Mouse (Mus musculus) MEL (cell line): ENCODE measurements around the gene Sdc1.

Experiments used
- CTCF ChIP-seq, 3 experiments: IDR thresholded peaks in 2 of 3; conservative IDR thresholded peaks in 1 of 3; 2 replicates each; pipeline ENCODE4 v1.5.1; 2011 to 2012; ENCODE audit warnings: low read length in 3 of 3, low read depth in 2 of 3, mild to moderate bottlenecking in 2 of 3, improper control_type of control experiment in 1 of 3, inconsistent platforms in 1 of 3, mixed read lengths in 1 of 3, moderate library complexity in 1 of 3; ENCODE audit not compliant: control insufficient read depth in 1 of 3, insufficient read depth in 1 of 3, poor library complexity in 1 of 3, severe bottlenecking in 1 of 3
- E2F4 ChIP-seq: IDR thresholded peaks from 2 replicates; pipeline ENCODE4 v1.6.1; 2011; ENCODE audit warnings: low read depth, low read length, improper control_type of control experiment, borderline replicate concordance
- EP300 ChIP-seq, 2 experiments: IDR thresholded peaks; 2 replicates each; pipeline ENCODE4 v1.6.1; 2011; ENCODE audit warnings: improper control_type of control experiment in 2 of 2, low read length in 2 of 2, low read depth in 1 of 2, mild to moderate bottlenecking in 1 of 2
- ETS1 ChIP-seq: IDR thresholded peaks from 2 replicates; pipeline ENCODE4 v1.6.1; 2012; ENCODE audit warnings: low read depth, mild to moderate bottlenecking, inconsistent platforms, low read length, improper control_type of control experiment, moderate library complexity
- GABPA ChIP-seq: IDR thresholded peaks from 2 replicates; pipeline ENCODE4 v1.6.1; 2012; ENCODE audit warnings: low read depth, mild to moderate bottlenecking, inconsistent platforms, low read length, improper control_type of control experiment, moderate library complexity
- HCFC1 ChIP-seq: IDR thresholded peaks from 2 replicates; pipeline ENCODE4 v1.6.1; 2012; ENCODE audit warnings: low read depth, mild to moderate bottlenecking, inconsistent platforms, low read length, improper control_type of control experiment, moderate library complexity
- JUND ChIP-seq: IDR thresholded peaks from 2 replicates; pipeline ENCODE4 v1.6.1; 2011; ENCODE audit warnings: low read depth, mild to moderate bottlenecking, improper control_type of control experiment, low read length
- MAX ChIP-seq: IDR thresholded peaks from 2 replicates; pipeline ENCODE4 v1.6.1; 2011; ENCODE audit warnings: low read length, improper control_type of control experiment
- MEF2A ChIP-seq: IDR thresholded peaks from 2 replicates; pipeline ENCODE4 v1.6.1; 2014; ENCODE audit warnings: low read depth, mild to moderate bottlenecking, inconsistent platforms, low read length, improper control_type of control experiment; ENCODE audit not compliant: poor library complexity, insufficient replicate concordance, severe bottlenecking; ENCODE audit errors: extremely low read depth
- POLR2A ChIP-seq, 2 experiments: IDR thresholded peaks; 2 replicates each; pipeline ENCODE4 v1.6.1; 2011 to 2012; ENCODE audit warnings: low read length in 2 of 2, mild to moderate bottlenecking in 2 of 2, control low read depth in 1 of 2, improper control_type of control experiment in 1 of 2, low read depth in 1 of 2, moderate library complexity in 1 of 2; ENCODE audit not compliant: control insufficient read depth in 1 of 2, insufficient read depth in 1 of 2, poor library complexity in 1 of 2
- RAD21 ChIP-seq: IDR thresholded peaks from 2 replicates; pipeline ENCODE4 v1.6.1; 2011; ENCODE audit warnings: mild to moderate bottlenecking, low read depth, low read length, improper control_type of control experiment
- SMC3 ChIP-seq: IDR thresholded peaks from 2 replicates; pipeline ENCODE4 v1.6.1; 2011; ENCODE audit warnings: low read depth, low read length, improper control_type of control experiment
- TCF12 ChIP-seq: IDR thresholded peaks from 2 replicates; pipeline ENCODE4 v1.6.1; 2014; ENCODE audit warnings: low read depth, mild to moderate bottlenecking, inconsistent platforms, low read length, improper control_type of control experiment, moderate library complexity
- USF2 ChIP-seq, 2 experiments: IDR thresholded peaks; 2 replicates each; pipeline ENCODE4 v1.6.1; 2011 to 2012; ENCODE audit warnings: improper control_type of control experiment in 2 of 2, low read length in 2 of 2, borderline replicate concordance in 1 of 2, inconsistent platforms in 1 of 2, low read depth in 1 of 2, mild to moderate bottlenecking in 1 of 2; ENCODE audit not compliant: insufficient read depth in 1 of 2

DNA sequence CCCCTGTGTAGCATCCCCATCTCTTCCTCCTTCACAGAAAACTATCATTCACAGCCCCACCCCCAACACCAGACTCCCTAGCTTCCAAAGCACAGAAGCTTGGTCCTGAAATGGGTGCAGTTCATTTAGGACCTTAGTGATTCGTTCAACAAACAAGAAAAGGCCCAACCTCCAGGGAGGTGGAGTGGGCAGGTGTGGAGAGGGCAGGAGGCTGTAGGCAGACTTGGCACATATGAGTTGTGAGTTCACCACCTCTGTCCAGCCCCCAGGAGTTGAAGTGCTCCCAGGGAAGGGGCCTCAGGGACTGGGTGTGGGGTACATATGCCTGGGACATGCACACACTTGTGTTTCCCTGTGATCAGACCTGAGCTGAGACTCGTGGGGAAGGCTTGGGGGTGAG is 39.8 kb downstream of the Sdc1 start:
- TF ChIP-seq USF2 (IDR thresholded peaks at IDR 0.05; ENCODE audit: borderline replicate concordance in 1 of 2, insufficient read depth in 1 of 2, low read depth in 1 of 2, low read length in 2 of 2) (no peak), SMC3 (no peak), GABPA (no peak), EP300 (IDR thresholded peaks at IDR 0.05; ENCODE audit: low read depth in 1 of 2, low read length in 2 of 2) (no peak), MEF2A (no peak), POLR2A (IDR thresholded peaks at IDR 0.05; ENCODE audit: control insufficient read depth in 1 of 2, insufficient read depth in 1 of 2, low read depth in 1 of 2, low read length in 2 of 2, poor library complexity in 1 of 2) (no peak), RAD21 (no peak), TCF12 (no peak), E2F4 (no peak), ETS1 (no peak), CTCF (IDR thresholded peaks at IDR 0.05 in 2 of 3, conservative IDR thresholded peaks at IDR 0.05 in 1 of 3; ENCODE audit: control insufficient read depth in 1 of 3, insufficient read depth in 1 of 3, low read depth in 2 of 3, low read length in 3 of 3, poor library complexity in 1 of 3, severe bottlenecking in 1 of 3) (no peak), MAX (no peak), HCFC1 (no peak), JUND (no peak)
